Mouse (Mus musculus) heart, adult 18-20 months (tissue): ENCODE measurements around the gene Naa40. TPM values are rescaled to one million over a fixed set of nuclear protein-coding genes. Genes with fewer than 3 reads are reported as not detected.

Experiments
- DNase-seq, 2 experiments: peaks; one replicate each; pipeline ENCODE4 v3.0.0; 2021 to 2022; ENCODE audit warnings: mixed read lengths in 1 of 2
- total RNA-seq, 2 experiments: library from RNA; stranded (reverse); gene quantifications; 2 replicates each; pipeline ENCODE4 v1.2.3; 2021

Naa40 gene
- total RNA-seq, 2 experiments from 2014 or later, result 14.2 to 14.9 TPM

GRCm38 (mm10) chr19:7214484-7214883 is 26.5 kb downstream of the Naa40 start:
- no peak for DNase-seq

DNA sequence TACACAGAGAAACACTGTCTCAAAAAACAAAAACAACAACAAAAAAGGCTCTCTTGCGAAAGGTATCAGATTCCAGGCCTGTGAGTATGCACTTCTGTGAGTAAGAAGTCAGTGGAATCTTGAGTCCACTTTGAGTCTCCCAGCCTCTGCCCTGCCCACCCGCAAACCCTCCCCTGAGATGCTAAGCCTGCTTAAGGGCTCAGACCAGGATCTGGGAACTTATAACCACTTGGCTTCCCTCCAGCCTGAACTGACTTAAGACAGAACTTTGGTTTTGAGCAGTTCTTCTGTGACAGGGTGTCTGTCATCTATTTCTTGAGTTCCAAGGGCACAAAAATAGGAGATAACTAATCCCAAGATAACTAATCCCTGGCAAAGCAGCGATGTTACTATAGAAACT is 28.0 kb downstream of the Naa40 start:
- DNase-seq, result no peak

- no peak for DNase-seq
Observed at GRCm38 (mm10) chr19:7212216-7212615, 28.8 kb downstream of the Naa40 start.

DNA sequence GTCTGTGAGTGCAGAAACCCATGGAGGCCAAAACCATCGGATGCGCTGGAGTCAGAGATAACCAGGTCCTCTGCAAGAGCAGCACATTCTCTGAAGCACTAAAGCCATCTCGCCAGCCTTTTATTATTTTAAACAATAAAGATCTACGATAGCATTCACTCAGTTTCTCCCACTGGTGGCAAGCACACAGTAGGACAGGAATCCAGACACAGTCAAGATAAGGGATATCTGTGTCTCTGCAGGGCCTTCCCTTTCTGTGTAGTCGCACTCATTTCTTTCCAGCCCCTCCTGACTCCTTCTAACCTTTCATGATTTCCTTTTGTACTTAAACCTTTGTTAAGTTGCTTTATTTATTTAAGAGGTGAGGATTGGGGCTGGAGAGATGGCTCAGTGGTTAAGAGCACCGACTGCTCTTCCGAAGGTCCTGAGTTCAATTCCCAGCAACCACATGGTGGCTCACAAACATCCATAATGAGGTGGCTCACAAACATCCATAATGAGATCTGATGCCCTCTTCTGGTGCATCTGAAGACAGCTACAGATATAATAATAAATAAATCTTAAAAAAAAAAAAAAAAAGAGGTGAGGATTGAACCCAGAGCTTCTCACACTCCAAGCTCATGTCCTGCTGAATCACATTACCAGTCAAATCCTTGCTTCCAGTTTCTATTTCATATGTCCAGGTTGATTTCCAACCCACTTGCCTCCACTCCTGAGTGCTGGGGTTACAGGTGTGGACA is 30.9 kb downstream of the Naa40 start:
- no peak for DNase-seq

- peak; percentile 96 for DNase-seq
Observed at GRCm38 (mm10) chr19:7205753-7206736, 34.9 kb downstream of the Naa40 start, which contains the start of gene Otub1. Otub1 (minus strand) TSS chr19:7206316.

GRCm38 (mm10) chr19:7205326-7205725 is 35.7 kb downstream of the Naa40 start:
- no peak for DNase-seq

- DNase-seq, result no peak
Observed at GRCm38 (mm10) chr19:7204898-7205297, 36.1 kb downstream of the Naa40 start.

DNA sequence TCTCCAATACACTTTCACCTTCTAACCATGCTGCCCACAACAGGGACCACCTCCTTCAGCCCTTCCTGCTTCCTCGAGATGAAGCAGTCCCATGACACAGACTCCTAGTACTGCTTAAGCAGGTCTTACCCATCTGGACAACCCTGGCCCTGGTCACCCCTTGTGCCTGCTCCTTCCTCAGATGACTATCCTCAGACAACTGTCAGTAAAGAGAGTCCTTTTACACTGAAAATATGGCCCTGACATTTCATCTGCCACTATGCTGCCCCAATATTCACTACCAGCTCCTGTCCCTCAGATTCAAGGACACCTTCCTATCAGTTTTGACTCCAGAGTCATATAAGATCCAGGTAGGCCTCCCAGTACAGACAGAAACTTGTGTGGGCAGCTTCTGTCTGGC is 40.6 kb downstream of the Naa40 start:
- DNase-seq, result no peak

DNA sequence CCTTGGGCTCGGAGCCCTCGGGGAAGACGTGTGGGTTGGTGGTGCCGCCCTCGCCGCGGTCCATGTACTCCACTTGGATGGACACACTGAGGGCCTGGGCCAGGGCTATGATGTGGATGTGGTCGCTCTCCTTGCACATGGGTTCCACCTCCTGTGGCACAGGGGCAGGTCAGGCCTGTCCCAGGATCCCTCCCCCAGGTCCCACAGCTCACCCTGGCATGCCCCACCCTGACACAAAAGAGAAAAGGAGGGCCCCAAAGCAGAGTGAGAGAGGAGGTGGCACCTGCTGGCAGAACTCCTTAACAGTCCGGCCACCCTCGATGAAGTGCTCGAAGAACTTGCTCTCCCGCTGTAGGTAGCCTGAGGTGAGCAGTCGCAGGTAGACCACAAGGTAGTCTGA is 41.9 kb downstream of the Naa40 start:
- DNase-seq, result no peak

- DNase-seq, result no peak
Observed at GRCm38 (mm10) chr19:7197445-7197844, 43.5 kb downstream of the Naa40 start.

- DNase-seq, result peak in 1 of 2 experiments; percentile 34
Observed at GRCm38 (mm10) chr19:7196741-7197270, 44.2 kb downstream of the Naa40 start.

GRCm38 (mm10) chr19:7195900-7196728 is 44.9 kb downstream of the Naa40 start:
- DNase-seq, result peak; percentile 48 to 76

- no peak for DNase-seq
Observed at GRCm38 (mm10) chr19:7192561-7192967, 48.4 kb downstream of the Naa40 start.

GRCm38 (mm10) chr19:7191639-7192038 is 49.3 kb downstream of the Naa40 start:
- no peak for DNase-seq

DNA sequence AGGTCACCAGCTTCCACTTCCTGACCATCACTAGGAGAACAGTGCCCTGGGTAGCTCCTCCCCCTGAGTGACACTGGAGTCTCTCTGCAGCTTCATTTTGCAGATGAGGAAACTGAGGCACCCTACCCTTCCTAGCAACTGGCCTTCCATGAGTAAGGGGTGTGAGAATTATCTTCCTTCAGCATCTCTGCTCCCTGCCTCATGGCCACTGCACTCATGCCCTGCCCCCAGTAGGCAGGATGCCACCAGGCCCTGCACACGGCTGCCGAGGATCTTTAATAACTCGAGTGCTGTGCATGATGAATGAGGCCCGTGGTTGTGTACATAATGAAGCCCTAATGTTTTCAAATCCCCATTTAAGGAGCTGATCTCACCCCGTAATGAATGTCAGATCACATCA is 50.0 kb downstream of the Naa40 start:
- no peak for DNase-seq

DNA sequence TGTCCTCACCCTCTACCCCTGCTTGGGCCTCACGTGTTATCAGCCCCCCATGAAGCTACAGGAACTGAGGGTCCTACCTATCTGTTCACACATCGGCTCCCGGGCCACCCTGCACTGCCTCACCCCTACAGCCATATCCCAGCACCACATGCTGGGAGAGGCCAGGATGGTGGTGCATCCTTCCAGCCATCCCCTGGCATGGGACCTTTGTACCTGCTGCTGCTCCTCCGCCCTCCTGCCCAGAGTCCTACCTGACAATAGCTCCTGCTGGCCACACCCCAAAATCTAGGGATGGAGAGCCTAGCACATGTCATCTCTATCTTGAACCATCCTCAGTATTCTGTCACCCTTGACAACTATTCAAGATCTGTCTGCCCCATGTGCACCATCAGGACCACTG is 52.0 kb downstream of the Naa40 start:
- DNase-seq, result no peak

DNA sequence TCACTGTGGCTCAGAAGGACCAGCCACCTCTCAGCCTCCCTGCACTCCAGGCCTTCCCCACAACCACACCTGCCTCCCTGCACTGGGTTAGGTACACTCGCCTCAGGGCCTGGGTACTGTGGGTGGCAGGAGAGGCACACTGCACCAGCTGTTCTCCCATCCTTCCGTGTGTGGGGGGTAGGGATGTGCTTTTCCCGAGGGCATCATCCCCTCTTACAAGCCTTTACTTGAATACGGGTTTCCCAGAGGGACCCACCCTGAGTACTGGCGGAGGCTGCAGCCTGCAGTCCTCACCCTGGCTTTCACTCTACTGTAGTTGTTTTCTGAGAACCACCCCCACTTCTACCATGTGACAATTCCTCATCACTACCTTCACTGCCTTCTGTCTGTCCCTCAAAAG is 53.8 kb downstream of the Naa40 start:
- no peak for DNase-seq

DNA sequence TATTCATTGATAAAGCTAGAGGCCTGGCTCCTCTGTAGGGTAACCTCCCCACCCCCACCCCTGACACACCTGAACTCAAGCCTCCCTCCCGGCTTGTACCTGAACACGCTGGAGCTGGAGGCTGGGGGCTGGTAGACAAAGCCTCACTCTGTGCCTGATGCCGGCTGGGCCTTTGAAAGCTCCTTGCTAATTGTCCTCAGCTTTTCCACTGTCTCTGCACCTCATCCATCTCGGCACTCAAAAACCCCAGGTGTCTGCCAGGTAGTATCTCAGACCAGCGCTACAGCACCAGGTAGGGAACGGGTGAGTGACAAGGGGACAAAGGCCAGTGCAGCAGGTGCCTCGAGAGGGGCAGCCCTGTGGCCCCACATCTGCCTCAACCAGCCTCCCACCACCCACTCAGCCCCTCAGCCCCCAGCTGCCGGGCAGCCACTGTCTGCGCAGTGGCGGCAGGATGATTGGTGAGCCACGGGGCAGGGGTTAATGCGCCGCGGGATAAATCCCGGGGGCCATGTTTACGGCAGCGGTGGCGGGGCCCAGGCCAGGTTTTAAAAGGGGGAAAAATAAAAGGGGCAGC is 55.2 kb downstream of the Naa40 start:
- DNase-seq, result no peak

GRCm38 (mm10) chr19:7185059-7185458 is 55.9 kb downstream of the Naa40 start:
- no peak for DNase-seq

DNA sequence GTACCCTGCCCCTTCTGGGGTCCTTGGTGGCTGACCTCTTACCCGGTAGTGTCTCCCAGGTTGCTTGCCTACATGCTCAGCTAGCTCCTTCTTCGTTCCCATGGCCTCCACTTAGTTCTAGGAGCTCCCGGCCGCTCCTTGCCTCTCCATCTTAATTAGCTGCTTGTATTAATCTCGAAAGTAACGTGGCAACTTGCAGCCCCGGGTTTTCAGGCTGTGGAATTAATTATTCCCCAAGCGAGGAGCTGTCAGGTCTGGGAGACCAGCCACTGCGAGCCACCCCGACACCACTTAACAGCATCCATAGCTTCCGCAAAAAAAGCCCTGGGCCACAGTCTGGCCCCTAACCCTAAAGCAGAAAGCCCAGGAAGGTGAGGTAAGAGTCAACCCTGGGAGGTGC is 57.6 kb downstream of the Naa40 start:
- DNase-seq, result no peak

- peak in 1 of 2 experiments; percentile 42 for DNase-seq
Observed at GRCm38 (mm10) chr19:7182273-7182949, 58.6 kb downstream of the Naa40 start.
